In the genomic region with DNA sequence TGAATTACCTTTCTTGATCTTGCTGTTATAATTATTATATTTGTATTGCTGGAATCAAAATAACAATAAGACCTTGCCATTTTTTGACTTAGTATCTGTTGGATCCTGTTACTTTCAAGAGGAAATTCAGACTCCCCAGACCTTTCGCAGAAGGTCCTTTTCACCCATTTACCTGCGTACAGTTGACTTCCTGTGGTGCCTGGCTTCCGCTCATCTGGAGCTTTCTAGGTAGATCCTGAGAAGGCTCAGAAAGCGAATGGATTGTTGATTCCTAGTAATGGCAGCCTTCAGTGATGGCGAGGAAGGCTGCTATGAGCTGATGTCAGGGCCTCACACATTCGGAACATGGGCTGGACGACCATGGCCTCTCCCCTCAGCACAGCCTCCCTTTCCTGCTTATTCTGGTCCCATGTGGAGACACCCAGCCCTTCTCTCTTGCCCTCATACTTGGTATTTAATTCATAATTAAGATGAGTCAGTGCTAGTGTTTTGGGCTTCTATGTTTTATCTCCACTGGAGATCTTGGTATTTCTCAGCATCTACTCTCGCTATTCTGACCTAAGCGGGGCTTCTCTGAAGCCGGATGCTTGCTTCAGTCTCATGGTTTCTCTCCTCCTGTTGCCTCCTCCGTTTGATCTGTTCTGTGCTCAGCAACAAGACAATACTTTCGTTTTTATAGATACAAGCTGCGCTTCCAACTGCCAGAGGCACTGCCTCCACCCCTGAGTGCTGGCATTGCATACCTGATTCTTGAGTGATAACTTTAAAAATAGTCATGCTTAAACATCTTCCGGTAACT, we compare ENCODE assay signal across 9 mouse cellular contexts. TPM values are rescaled to one million over a fixed set of nuclear protein-coding genes. Genes with fewer than 3 reads are reported as not detected.
DNase-seq lines count a peak whose midpoint lies in the region; ATAC-seq and TF ChIP-seq lines count a peak whose summit lies in the region.
"Had no signal": no experiment of that assay in that cellular context is flagged by ENCODE, and none has a peak within 500 bp of the region (broad histone marks: within the 10 kb centered on the region; RNA-seq: fewer than 3 reads in every experiment).

No protein-coding gene starts in this region.

- TF ChIP-seq CTCF in layer of hippocampus, adult 2 months (conservative IDR thresholded peaks at IDR 0.05): no peak
- no peak for TF ChIP-seq CTCF in MEL (IDR thresholded peaks at IDR 0.05 in 2 of 3, conservative IDR thresholded peaks at IDR 0.05 in 1 of 3; ENCODE audit: control insufficient read depth in 1 of 3, insufficient read depth in 1 of 3, low read depth in 2 of 3, low read length in 3 of 3, poor library complexity in 1 of 3, severe bottlenecking in 1 of 3)
- TF ChIP-seq CTCF in forebrain, postnatal 0 days (IDR thresholded peaks at IDR 0.05; ENCODE audit: low read depth): no peak

- TF ChIP-seq EP300 in MEL (IDR thresholded peaks at IDR 0.05; ENCODE audit: low read depth in 1 of 2, low read length in 2 of 2): no peak

- WGBS in forebrain, postnatal 0 days: 91% methylated on average over 14 of the region's 14 CpGs
- WGBS in midbrain, embryonic 13.5 days: 91% methylated on average over 14 of the region's 14 CpGs

- no peak for ATAC-seq in forebrain, postnatal 0 days
- no peak for ATAC-seq in midbrain, embryonic 13.5 days

- TF ChIP-seq RAD21 in MEL (IDR thresholded peaks at IDR 0.05; ENCODE audit: low read depth, low read length): no peak

- no peak for TF ChIP-seq POLR2A in MEL (IDR thresholded peaks at IDR 0.05; ENCODE audit: control insufficient read depth in 1 of 2, insufficient read depth in 1 of 2, low read depth in 1 of 2, low read length in 2 of 2, poor library complexity in 1 of 2)

- H3K36me3 ChIP-seq in MEL (ENCODE audit: control insufficient read depth in 1 of 2, insufficient read depth in 2 of 2, low read length in 2 of 2): peaks cover 11 to 21% of the 10 kb centered on the region in 2 experiments
- peaks cover 33% of the 10 kb centered on the region for H3K36me3 ChIP-seq in forebrain, postnatal 0 days (ENCODE audit: insufficient read depth)
- peaks cover 49% of the 10 kb centered on the region for H3K36me3 ChIP-seq in midbrain, embryonic 13.5 days

- H3K9me3 ChIP-seq in MEL (replicated peaks; ENCODE audit: insufficient read depth, low read length): no peaks in the 10 kb centered on the region
- H3K9me3 ChIP-seq in forebrain, postnatal 0 days (ENCODE audit: low read length): no peaks in the 10 kb centered on the region
- no peaks in the 10 kb centered on the region for H3K9me3 ChIP-seq in midbrain, embryonic 13.5 days

- peaks cover 0 to 6% of the 10 kb centered on the region in 2 experiments; a peak in 2 of 4 replicates for H3K4me1 ChIP-seq in MEL (ENCODE audit: control insufficient read depth in 1 of 2, insufficient read depth in 2 of 2, low read length in 2 of 2)
- peaks cover 4% of the 10 kb centered on the region; the same call in 1 of the 2 replicates for H3K4me1 ChIP-seq in forebrain, postnatal 0 days (ENCODE audit: insufficient read depth)
- peaks cover 23% of the 10 kb centered on the region for H3K4me1 ChIP-seq in midbrain, embryonic 13.5 days (replicated peaks)

- intact Hi-C loops in left cerebral cortex, postnatal 4 days (cut with DNase I): loop anchor here (5.0 kb wide), 1 partner anchor 34 kb away; no protein-coding TSS in a partner anchor

- no peak for DNase-seq in layer of hippocampus, adult 2 months (ENCODE audit: low spot score in 2 of 2)
- no peak for DNase-seq in layer of hippocampus, adult 9-10 months (ENCODE audit: low spot score)
- DNase-seq in MEL (ENCODE audit: low read depth, low spot score): no peak
- DNase-seq in forebrain, postnatal 0 days: no peak
- DNase-seq in left cerebral cortex, postnatal 4 days: no peak
- DNase-seq in kidney, postnatal 14 days: no peak
- no peak for DNase-seq in cerebellum, postnatal 36 days
- DNase-seq: cerebellum, adult 9-11 months had no signal

- H3K27me3 ChIP-seq in MEL (ENCODE audit: control insufficient read depth in 1 of 2, insufficient read depth in 2 of 2, low read length in 2 of 2): no peaks in the 10 kb centered on the region
- H3K27me3 ChIP-seq in forebrain, postnatal 0 days (ENCODE audit: insufficient read depth, low read length): no peaks in the 10 kb centered on the region
- H3K27me3 ChIP-seq in midbrain, embryonic 13.5 days: no peaks in the 10 kb centered on the region

- H3K4me3 ChIP-seq in layer of hippocampus, adult 2 months: peak overlapping the region; percentile 24; the same call in 1 of the 2 replicates
- H3K4me3 ChIP-seq in MEL (ENCODE audit: control insufficient read depth in 1 of 2, insufficient read depth in 1 of 2, low read depth in 2 of 2, low read length in 2 of 2): no peak overlapping the region; a peak in 1 of 4 replicates
- H3K4me3 ChIP-seq in forebrain, postnatal 0 days (ENCODE audit: low read depth, low read length): no peak overlapping the region
- peak overlapping the region; percentile 99; the same call in 1 of the 2 replicates for H3K4me3 ChIP-seq in midbrain, embryonic 13.5 days (replicated peaks)

- peak overlapping the region; percentile 60; the same call in 1 of the 2 replicates for H3K4me2 ChIP-seq in forebrain, postnatal 0 days (ENCODE audit: low read depth)
- peak overlapping the region; percentile 90 for H3K4me2 ChIP-seq in midbrain, embryonic 13.5 days (replicated peaks)

- peak overlapping the region; percentile 16; the same call in 1 of the 2 replicates for H3K9ac ChIP-seq in MEL (ENCODE audit: control insufficient read depth, low read depth, low read length, poor library complexity, severe bottlenecking)
- H3K9ac ChIP-seq in forebrain, postnatal 0 days: no peak overlapping the region
- H3K9ac ChIP-seq in midbrain, embryonic 13.5 days (replicated peaks): no peak overlapping the region

- H3K79me2 ChIP-seq in MEL (ENCODE audit: control insufficient read depth, insufficient read depth, low read length, poor library complexity): peaks cover 31% of the 10 kb centered on the region

- H3K27ac ChIP-seq in layer of hippocampus, adult 2 months: peak overlapping the region; percentile 47; the same call in 1 of the 2 replicates
- no peak overlapping the region for H3K27ac ChIP-seq in MEL (ENCODE audit: control insufficient read depth, low read depth, low read length)
- H3K27ac ChIP-seq in forebrain, postnatal 0 days (ENCODE audit: low read depth, low read length): no peak overlapping the region
- H3K27ac ChIP-seq in midbrain, embryonic 13.5 days: no peak overlapping the region

TF ChIP-seq in MEL, 35 proteins besides CTCF, POLR2A, EP300 and RAD21:
- TF ChIP-seq USF2 (IDR thresholded peaks at IDR 0.05; ENCODE audit: borderline replicate concordance in 1 of 2, insufficient read depth in 1 of 2, low read depth in 1 of 2, low read length in 2 of 2) (no peak), GATA1 (IDR thresholded peaks at IDR 0.05; ENCODE audit: low read depth, low read length) (peak; percentile 49; the same call in 1 of the 2 replicates)

RNA-seq across cellular contexts. Expression of a gene that starts 1.6 kb away (rescaled TPM):
- 10 to 100 TPM; 50.8 to 54.8 TPM for total RNA-seq in layer of hippocampus, adult 2 months (2021)
- total RNA-seq in MEL (2012; rRNA removed): 52.8 and 58.3 TPM in 2 replicates
- polyA plus RNA-seq in MEL (2012; ENCODE audit: insufficient read depth in 1 of 2, insufficient read length in 2 of 2, low read depth in 1 of 2, low replicate concordance in 2 of 2, missing spikeins in 1 of 2): 100 to 1,000 TPM in 1 of 2 experiments, 10 to 100 TPM in 1; 89.5 to 122 TPM
- total RNA-seq in forebrain, postnatal 0 days (2014; rRNA removed): 28.0 and 34.7 TPM in 2 replicates
- 17.7 and 20.1 TPM in 2 replicates for polyA plus RNA-seq in forebrain, postnatal 0 days (2015; fragmentation: Nextera tagmentation; extraction: Ambion mirVana)
- 31.3 and 33.5 TPM in 2 replicates for polyA plus RNA-seq in midbrain, embryonic 13.5 days (2015; fragmentation: Nextera tagmentation; extraction: Ambion mirVana)
- 10 to 100 TPM; 49.7 to 50.2 TPM for total RNA-seq in left cerebral cortex, postnatal 4 days (2021)

RNA-seq across cellular contexts. Expression of a gene that starts 13.6 kb away (rescaled TPM):
- 10 to 100 TPM; 38.7 to 50.2 TPM for total RNA-seq in layer of hippocampus, adult 2 months (2021)
- 33.5 and 42.5 TPM in 2 replicates for total RNA-seq in MEL (2012; rRNA removed)
- polyA plus RNA-seq in MEL (2012; ENCODE audit: insufficient read depth in 1 of 2, insufficient read length in 2 of 2, low read depth in 1 of 2, low replicate concordance in 2 of 2, missing spikeins in 1 of 2): 10 to 100 TPM in 1 of 2 experiments, not detected in 1; 47.1 TPM
- total RNA-seq in forebrain, postnatal 0 days (2014; rRNA removed): 87.8 and 115 TPM in 2 replicates
- polyA plus RNA-seq in forebrain, postnatal 0 days (2015; fragmentation: Nextera tagmentation; extraction: Ambion mirVana): 116 and 121 TPM in 2 replicates
- 92.3 and 97.5 TPM in 2 replicates for polyA plus RNA-seq in midbrain, embryonic 13.5 days (2015; fragmentation: Nextera tagmentation; extraction: Ambion mirVana)
- 10 to 100 TPM; 60.3 to 62.0 TPM for total RNA-seq in left cerebral cortex, postnatal 4 days (2021)

RNA-seq across cellular contexts. Expression of a gene that starts 36.7 kb away (rescaled TPM):
- total RNA-seq in layer of hippocampus, adult 2 months (2021): 10 to 100 TPM; 22.8 to 24.3 TPM
- total RNA-seq in MEL (2012; rRNA removed): 15.0 and 18.0 TPM in 2 replicates
- 10 to 100 TPM in 1 of 2 experiments, not detected in 1; 19.9 TPM for polyA plus RNA-seq in MEL (2012; ENCODE audit: insufficient read depth in 1 of 2, insufficient read length in 2 of 2, low read depth in 1 of 2, low replicate concordance in 2 of 2, missing spikeins in 1 of 2)
- 57.6 and 63.1 TPM in 2 replicates for total RNA-seq in forebrain, postnatal 0 days (2014; rRNA removed)
- polyA plus RNA-seq in forebrain, postnatal 0 days (2015; fragmentation: Nextera tagmentation; extraction: Ambion mirVana): 36.1 and 43.0 TPM in 2 replicates
- polyA plus RNA-seq in midbrain, embryonic 13.5 days (2015; fragmentation: Nextera tagmentation; extraction: Ambion mirVana): 45.5 and 47.4 TPM in 2 replicates
- 10 to 100 TPM; 32.3 to 32.4 TPM for total RNA-seq in left cerebral cortex, postnatal 4 days (2021)

RNA-seq across cellular contexts. Expression of a gene that starts 56.5 kb away (rescaled TPM):
- total RNA-seq in layer of hippocampus, adult 2 months (2021): 10 to 100 TPM; 75.1 to 75.5 TPM
- 16.2 and 20.4 TPM in 2 replicates for total RNA-seq in MEL (2012; rRNA removed)
- polyA plus RNA-seq in MEL (2012; ENCODE audit: insufficient read depth in 1 of 2, insufficient read length in 2 of 2, low read depth in 1 of 2, low replicate concordance in 2 of 2, missing spikeins in 1 of 2): 100 to 1,000 TPM in 1 of 2 experiments, 10 to 100 TPM in 1; 30.0 to 145 TPM
- total RNA-seq in forebrain, postnatal 0 days (2014; rRNA removed): 135 and 167 TPM in 2 replicates
- polyA plus RNA-seq in forebrain, postnatal 0 days (2015; fragmentation: Nextera tagmentation; extraction: Ambion mirVana): 40.7 and 59.5 TPM in 2 replicates
- 69.3 and 72.6 TPM in 2 replicates for polyA plus RNA-seq in midbrain, embryonic 13.5 days (2015; fragmentation: Nextera tagmentation; extraction: Ambion mirVana)
- 100 to 1,000 TPM; 101 TPM for total RNA-seq in left cerebral cortex, postnatal 4 days (2021)

Comparison
In these comparisons a context has a peak if more than half of its experiments do, and no peak if none do; other contexts are left out.
1. H3K4me3 ChIP-seq: peak in layer of hippocampus, adult 2 months (single experiment) and midbrain, embryonic 13.5 days (single experiment); none in MEL (0 of 2) and forebrain, postnatal 0 days (single experiment).